Mouse (Mus musculus) bone marrow macrophage, adult 2 months (primary cell): Measurements from ENCODE around the gene Tma7.
A peak's percentile ranks its signal among the peaks of the same experiment; 100 is the strongest.

Experiments used
- CTCF ChIP-seq: IDR thresholded peaks from 2 replicates; pipeline ENCODE4 v1.5.1; 2012; ENCODE audit warnings: low read depth, mild to moderate bottlenecking, low read length, moderate library complexity
- POLR2A ChIP-seq: IDR thresholded peaks from 2 replicates; pipeline ENCODE4 v1.6.1; 2012; ENCODE audit warnings: mild to moderate bottlenecking, low read depth, low read length, borderline replicate concordance

- TF ChIP-seq CTCF, result no peak
- 0 out of 2 replicates have a peak, but pooled peaks have one; percentile 54 for TF ChIP-seq POLR2A
Observed at GRCm38 (mm10) chr9:109038086-109038895, 44.1 kb downstream of the Tma7 start, which contains the start of gene Shisa5.
